Mouse (Mus musculus): ENCODE results near the gene Grk2.

DNA sequence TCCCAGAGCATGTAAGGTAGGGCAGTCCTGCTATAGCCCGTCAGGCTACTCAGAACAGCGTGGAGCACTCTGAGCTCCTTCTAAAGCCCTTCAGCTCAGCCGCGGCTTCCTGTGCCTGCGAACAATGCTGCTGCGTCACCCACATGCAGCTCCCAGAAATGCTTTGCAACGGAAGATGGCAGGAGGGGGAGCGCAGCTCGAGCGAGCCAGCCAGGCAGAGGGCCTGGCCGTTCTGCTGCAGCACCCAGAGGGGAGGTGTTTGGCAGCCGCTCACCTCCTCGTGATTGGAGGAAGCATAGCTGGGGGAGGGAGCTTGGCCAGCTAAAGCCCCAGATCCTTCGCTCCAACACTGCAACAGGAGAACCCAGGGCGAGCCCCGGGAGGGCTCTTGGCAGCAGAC is 27.8 kb upstream of the Grk2 start:
- peak; percentile 80 for TF ChIP-seq POLR2A (IDR thresholded peaks at IDR 0.05; ENCODE audit: control insufficient read depth, extremely low read depth, insufficient read depth, low read length, poor library complexity)
- peak; percentile 48; the same call in 1 of the 2 replicates for TF ChIP-seq CTCF (IDR thresholded peaks at IDR 0.05; ENCODE audit: borderline replicate concordance, control insufficient read depth, extremely low read depth, insufficient read depth, low read length, poor library complexity)

Measured in thymus, adult 2 months (tissue).